Mouse (Mus musculus): ENCODE results near the gene Gm39115. TPM values are rescaled to one million over a fixed set of nuclear protein-coding genes. Genes with fewer than 3 reads are reported as not detected.

The Gm39115 gene
- polyA plus RNA-seq, 1 experiment from 2014 or later: not detected

- ATAC-seq: no peak
- Histone ChIP-seq H3K9me3 (ENCODE audit: control insufficient read depth, low read length) (no peaks in the 10 kb centered on the region), H3K27me3 (replicated peaks; ENCODE audit: control insufficient read depth, insufficient read depth, low read length) (peaks cover 7% of the 10 kb centered on the region), H3K4me2 (ENCODE audit: low read depth, low read length) (no peak overlapping the region), H3K9ac (ENCODE audit: low read depth, low read length) (no peak overlapping the region; the same call in 1 of the 2 replicates), H3K4me1 (ENCODE audit: control insufficient read depth, insufficient read depth, low read length) (peaks cover 12% of the 10 kb centered on the region; the same call in 1 of the 2 replicates), H3K4me3 (ENCODE audit: low read length) (no peak overlapping the region), H3K36me3 (ENCODE audit: control insufficient read depth, insufficient read depth, low read length) (no peaks in the 10 kb centered on the region), H3K27ac (ENCODE audit: low read length) (no peak overlapping the region)
- 64% methylated on average over 17 of the region's 17 CpGs for WGBS
Observed at GRCm38 (mm10) chr7:142089648-142090447, 46.0 kb downstream of the Gm39115 start.

- WGBS: 16% methylated on average over 5 of the region's 5 CpGs
- H3K36me3 ChIP-seq (ENCODE audit: control insufficient read depth, insufficient read depth, low read length): no peaks in the 10 kb centered on the region
- H3K9ac ChIP-seq (ENCODE audit: low read depth, low read length): no peak overlapping the region
- H3K9me3 ChIP-seq (ENCODE audit: control insufficient read depth, low read length): no peaks in the 10 kb centered on the region
- ATAC-seq: peak; percentile 42; the same call in 1 of the 2 replicates
- no peak overlapping the region for H3K4me2 ChIP-seq (ENCODE audit: low read depth, low read length)
- H3K27me3 ChIP-seq (replicated peaks; ENCODE audit: control insufficient read depth, insufficient read depth, low read length): peaks cover 3% of the 10 kb centered on the region; the same call in 1 of the 2 replicates
- no peak overlapping the region for H3K4me3 ChIP-seq (ENCODE audit: low read length)
- no peak overlapping the region for H3K27ac ChIP-seq (ENCODE audit: low read length)
- peaks cover 16% of the 10 kb centered on the region for H3K4me1 ChIP-seq (ENCODE audit: control insufficient read depth, insufficient read depth, low read length)
Observed at GRCm38 (mm10) chr7:142088886-142089285, 46.9 kb downstream of the Gm39115 start.

- Histone ChIP-seq H3K9me3 (ENCODE audit: control insufficient read depth, low read length) (no peaks in the 10 kb centered on the region), H3K27me3 (replicated peaks; ENCODE audit: control insufficient read depth, insufficient read depth, low read length) (peaks cover 13% of the 10 kb centered on the region), H3K9ac (ENCODE audit: low read depth, low read length) (no peak overlapping the region), H3K4me2 (ENCODE audit: low read depth, low read length) (no peak overlapping the region), H3K4me1 (ENCODE audit: control insufficient read depth, insufficient read depth, low read length) (peaks cover 17% of the 10 kb centered on the region), H3K4me3 (ENCODE audit: low read length) (no peak overlapping the region), H3K27ac (ENCODE audit: low read length) (no peak overlapping the region), H3K36me3 (ENCODE audit: control insufficient read depth, insufficient read depth, low read length) (peaks cover 3% of the 10 kb centered on the region; the same call in 1 of the 2 replicates)
- 93% methylated on average over 1 of the region's 1 CpGs for WGBS
- ATAC-seq: peak; percentile 59; the same call in 1 of the 2 replicates
Observed at GRCm38 (mm10) chr7:142087069-142087652, 48.7 kb downstream of the Gm39115 start.

- peaks cover 16% of the 10 kb centered on the region for H3K27me3 ChIP-seq (replicated peaks; ENCODE audit: control insufficient read depth, insufficient read depth, low read length)
- no peaks in the 10 kb centered on the region for H3K9me3 ChIP-seq (ENCODE audit: control insufficient read depth, low read length)
- no peak overlapping the region for H3K4me2 ChIP-seq (ENCODE audit: low read depth, low read length)
- peaks cover 22% of the 10 kb centered on the region for H3K4me1 ChIP-seq (ENCODE audit: control insufficient read depth, insufficient read depth, low read length)
- no peak overlapping the region for H3K4me3 ChIP-seq (ENCODE audit: low read length)
- no peak overlapping the region for H3K9ac ChIP-seq (ENCODE audit: low read depth, low read length)
- WGBS: 72% methylated on average over 4 of the region's 4 CpGs
- no peak for ATAC-seq
- peaks cover 3% of the 10 kb centered on the region; the same call in 1 of the 2 replicates for H3K36me3 ChIP-seq (ENCODE audit: control insufficient read depth, insufficient read depth, low read length)
- no peak overlapping the region for H3K27ac ChIP-seq (ENCODE audit: low read length)
Observed at GRCm38 (mm10) chr7:142086159-142086905, 49.5 kb downstream of the Gm39115 start.

Other genes with a start within 250 kb of the Gm39115 start
- 51.1 and 55.5 TPM in 2 replicates for gene Tollip, start 217.5 kb downstream of the Gm39115 start, polyA plus RNA-seq (2015; fragmentation: Nextera tagmentation; extraction: Ambion mirVana)
- gene Brsk2, start 186.3 kb downstream of the Gm39115 start, polyA plus RNA-seq (2015; fragmentation: Nextera tagmentation; extraction: Ambion mirVana): 0.98 and 1.3 TPM in 2 replicates
- 57.8 and 64.4 TPM in 2 replicates for gene Mob2, start 75.0 kb downstream of the Gm39115 start, polyA plus RNA-seq (2015; fragmentation: Nextera tagmentation; extraction: Ambion mirVana)
- 4.8 and 5.6 TPM in 2 replicates for gene Dusp8, start 40.2 kb downstream of the Gm39115 start, polyA plus RNA-seq (2015; fragmentation: Nextera tagmentation; extraction: Ambion mirVana)
- not detected in 2 replicates for gene Gm45618, start 15.3 kb downstream of the Gm39115 start, polyA plus RNA-seq (2015; fragmentation: Nextera tagmentation; extraction: Ambion mirVana)
- gene Gm45337, start 8.6 kb upstream of the Gm39115 start, polyA plus RNA-seq (2015; fragmentation: Nextera tagmentation; extraction: Ambion mirVana): not detected in 2 replicates
- gene Gm29735, start 21.1 kb upstream of the Gm39115 start, polyA plus RNA-seq (2015; fragmentation: Nextera tagmentation; extraction: Ambion mirVana): not detected in 2 replicates
- gene Gm4553, start 29.7 kb upstream of the Gm39115 start, polyA plus RNA-seq (2015; fragmentation: Nextera tagmentation; extraction: Ambion mirVana): not detected in 2 replicates
- gene Krtap5-2, start 40.0 kb upstream of the Gm39115 start, polyA plus RNA-seq (2015; fragmentation: Nextera tagmentation; extraction: Ambion mirVana): not detected in 2 replicates
- gene Gm10153, start 54.4 kb upstream of the Gm39115 start, polyA plus RNA-seq (2015; fragmentation: Nextera tagmentation; extraction: Ambion mirVana): not detected in 2 replicates
- not detected in 2 replicates for gene Krtap5-3, start 65.3 kb upstream of the Gm39115 start, polyA plus RNA-seq (2015; fragmentation: Nextera tagmentation; extraction: Ambion mirVana)
- not detected in 2 replicates for gene Gm7579, start 75.8 kb upstream of the Gm39115 start, polyA plus RNA-seq (2015; fragmentation: Nextera tagmentation; extraction: Ambion mirVana)
- not detected in 2 replicates for gene Krtap5-5, start 93.9 kb upstream of the Gm39115 start, polyA plus RNA-seq (2015; fragmentation: Nextera tagmentation; extraction: Ambion mirVana)
- gene Gm40460, start 105.0 kb upstream of the Gm39115 start, polyA plus RNA-seq (2015; fragmentation: Nextera tagmentation; extraction: Ambion mirVana): not detected in 2 replicates
- not detected in 2 replicates for gene Gm2431, start 122.3 kb upstream of the Gm39115 start, polyA plus RNA-seq (2015; fragmentation: Nextera tagmentation; extraction: Ambion mirVana)
- not detected in 2 replicates for gene Gm4559, start 138.3 kb upstream of the Gm39115 start, polyA plus RNA-seq (2015; fragmentation: Nextera tagmentation; extraction: Ambion mirVana)
- gene Krtap5-1, start 161.1 kb upstream of the Gm39115 start, polyA plus RNA-seq (2015; fragmentation: Nextera tagmentation; extraction: Ambion mirVana): not detected in 2 replicates
- gene Krtap5-4, start 167.5 kb upstream of the Gm39115 start, polyA plus RNA-seq (2015; fragmentation: Nextera tagmentation; extraction: Ambion mirVana): not detected in 2 replicates
- 1.8 and 2.4 TPM in 2 replicates for gene Ifitm10, start 237.7 kb upstream of the Gm39115 start, polyA plus RNA-seq (2015; fragmentation: Nextera tagmentation; extraction: Ambion mirVana)
- 0.43 and 2.3 TPM in 2 replicates for gene Gm49369, start 246.6 kb upstream of the Gm39115 start, polyA plus RNA-seq (2015; fragmentation: Nextera tagmentation; extraction: Ambion mirVana)

Measured in intestine, embryonic 16.5 days (tissue).